Mouse (Mus musculus) heart, postnatal 4 days (tissue): ENCODE measurements around the gene Smim24. TPM values are rescaled to one million over a fixed set of nuclear protein-coding genes. Genes with fewer than 3 reads are reported as not detected.

ENCODE experiments used
- DNase-seq: peaks from one replicate; pipeline ENCODE4 v3.0.0; 2021
- total RNA-seq, 2 experiments: library from RNA; stranded (reverse); gene quantifications; 2 replicates each; pipeline ENCODE4 v1.2.3; 2021

Gene Smim24
- total RNA-seq, 2 experiments from 2014 or later = 1.9 to 2.4 TPM

DNA sequence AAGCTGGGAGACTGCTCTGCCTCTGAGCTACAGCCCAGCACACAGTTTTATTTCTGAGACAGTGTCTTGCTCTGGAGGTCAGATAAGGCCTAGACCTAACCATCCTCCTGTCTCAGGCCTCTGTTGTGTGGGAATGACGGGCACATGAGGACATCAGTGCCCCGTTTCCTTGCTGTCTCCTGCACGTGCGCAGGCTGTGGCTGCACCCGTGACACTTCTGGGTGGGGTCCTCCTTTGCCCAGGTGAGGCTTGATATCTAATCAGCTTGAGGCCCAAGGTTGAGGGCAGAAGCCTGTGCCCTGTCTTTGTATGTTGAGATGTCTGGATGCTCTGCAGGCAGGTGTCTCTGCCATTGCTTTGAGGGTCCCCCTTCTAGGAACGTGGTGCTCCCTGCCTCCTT is 581 bp upstream of the Smim24 start:
- DNase-seq = no peak

DNA sequence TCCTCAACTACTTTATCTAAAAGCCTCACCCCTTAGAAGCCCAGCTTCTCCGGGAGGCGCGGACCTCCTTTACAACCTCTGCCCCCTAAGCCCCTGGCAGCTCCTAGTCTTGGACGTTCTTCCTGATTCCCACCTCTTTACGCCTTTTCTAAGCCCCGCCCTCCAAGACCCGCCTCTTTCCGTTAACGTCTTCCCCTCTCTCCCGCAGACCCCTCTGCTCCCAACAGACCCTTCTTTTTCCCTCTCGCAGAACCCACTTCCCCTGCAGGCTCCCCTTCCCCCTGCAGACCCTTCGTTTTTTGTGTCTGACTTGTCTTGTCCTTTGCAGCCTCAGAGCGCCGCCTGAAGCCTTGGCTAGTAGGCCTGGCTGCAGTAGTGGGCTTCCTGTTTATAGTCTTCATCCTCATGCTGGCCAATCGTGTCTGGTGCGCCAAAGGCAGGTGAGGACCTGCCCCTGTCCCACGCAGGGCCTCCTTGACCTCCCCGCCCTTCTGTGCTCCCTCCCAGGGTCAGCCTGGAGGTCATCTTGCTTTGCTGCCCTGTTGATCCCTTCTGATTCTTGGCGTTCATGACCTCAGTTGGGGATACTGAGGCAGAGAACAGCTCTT is 709 bp downstream of the Smim24 start:
- DNase-seq = no peak

DNA sequence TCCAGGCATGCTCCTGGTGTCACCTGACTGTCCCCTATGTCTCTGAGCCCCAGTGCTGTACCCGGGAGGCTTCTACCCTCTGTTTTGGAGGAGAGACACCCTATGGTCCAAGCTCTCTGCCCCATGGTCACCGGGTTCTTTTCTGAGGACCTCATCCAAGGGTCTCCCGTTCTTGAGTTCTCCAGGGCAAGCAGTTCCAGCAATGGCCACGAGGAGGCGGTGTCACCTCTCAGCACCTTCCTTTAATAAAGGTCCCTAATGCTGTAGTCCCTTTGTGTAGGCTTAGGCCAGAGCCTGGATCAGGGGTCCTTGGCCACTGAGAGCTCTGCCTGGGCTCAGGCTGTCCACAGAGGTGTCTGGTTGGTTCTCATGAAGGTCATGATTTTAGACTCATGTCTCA is 2.3 kb downstream of the Smim24 start:
- peak; percentile 88 for DNase-seq

DNA sequence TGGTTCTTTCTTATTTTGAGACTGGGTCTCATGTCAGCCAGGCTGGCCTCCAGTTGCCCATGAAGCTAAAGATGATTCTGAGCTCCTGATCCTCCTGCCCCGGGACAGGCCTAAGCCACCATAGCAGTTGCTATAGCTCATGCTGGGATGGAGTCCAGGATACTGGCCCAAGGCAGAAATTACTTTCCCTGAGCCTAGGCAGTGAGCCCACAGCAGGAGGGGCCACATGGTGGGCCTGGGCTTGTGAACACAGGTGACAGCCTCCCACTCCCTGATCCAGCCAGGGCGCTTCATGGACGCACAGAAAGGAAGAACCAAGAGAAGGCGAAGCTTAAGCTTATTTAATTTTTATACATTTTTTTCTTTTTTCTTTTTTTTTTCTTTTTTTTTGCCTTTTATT is 3.0 kb downstream of the Smim24 start:
- no peak for DNase-seq

DNA sequence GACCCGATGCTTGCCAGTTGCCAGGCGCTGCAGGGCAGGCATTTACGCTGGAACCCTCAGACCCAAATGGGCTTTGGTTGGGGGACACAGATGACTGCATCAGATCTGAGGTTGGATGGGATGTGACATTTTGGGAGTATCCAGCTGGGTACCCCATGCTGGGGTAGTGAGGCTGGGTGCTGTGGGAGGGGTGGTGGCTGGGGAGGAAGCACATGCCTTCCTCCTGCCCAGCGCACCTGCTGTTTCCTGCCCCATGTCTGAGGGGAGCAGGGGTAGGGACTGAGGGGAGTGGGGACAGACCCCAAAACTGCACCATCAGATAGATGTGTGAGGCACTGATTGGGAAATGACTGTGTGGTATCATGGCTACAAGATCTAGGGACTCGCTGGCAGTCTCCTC is 3.9 kb downstream of the Smim24 start:
- DNase-seq = no peak

DNA sequence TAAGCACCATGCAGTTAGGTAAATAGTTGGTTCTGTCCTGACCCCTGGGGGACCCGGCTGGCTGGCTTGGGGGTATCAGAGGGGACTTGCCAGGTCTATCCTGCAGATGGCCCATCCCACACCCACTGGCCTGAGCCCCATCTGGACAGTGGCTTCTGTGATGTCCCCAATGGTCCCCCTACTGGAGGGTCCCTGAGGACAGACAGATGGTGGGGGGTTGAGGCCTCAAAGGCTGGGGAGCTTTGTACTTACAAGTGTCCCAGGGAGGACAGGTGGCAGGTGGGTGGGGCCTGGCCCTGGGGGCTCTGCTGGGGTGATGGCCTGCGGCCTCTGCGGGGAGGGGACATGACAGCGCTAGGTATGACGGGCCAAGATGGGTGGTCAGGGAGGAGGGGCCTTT is 6.4 kb downstream of the Smim24 start:
- DNase-seq = no peak

DNA sequence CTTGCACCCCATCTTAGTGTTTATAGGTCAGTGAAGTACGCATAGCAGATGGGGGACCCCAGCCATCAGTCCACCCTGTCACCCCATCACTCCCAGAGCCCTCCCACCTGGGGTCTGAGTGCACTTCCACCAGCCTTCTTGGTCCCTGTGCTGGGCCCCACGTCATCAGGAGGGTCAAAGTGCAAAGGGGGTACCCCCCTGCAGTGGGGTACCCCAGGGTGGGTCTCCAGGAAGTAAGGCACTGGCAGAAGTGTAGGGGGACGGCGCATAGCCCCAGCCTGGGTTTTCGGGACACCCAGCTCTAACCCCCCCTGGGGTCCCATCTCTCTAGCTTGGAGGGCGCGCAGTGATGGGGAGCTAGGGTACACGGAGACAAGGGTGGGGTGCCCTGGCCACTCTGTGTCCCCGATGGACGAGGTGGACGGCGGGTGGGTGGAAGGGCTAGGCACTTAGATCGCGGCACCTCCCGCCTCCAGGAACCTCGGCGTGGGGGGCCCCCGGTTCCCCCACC is 7.0 kb downstream of the Smim24 start:
- no peak for DNase-seq

DNA sequence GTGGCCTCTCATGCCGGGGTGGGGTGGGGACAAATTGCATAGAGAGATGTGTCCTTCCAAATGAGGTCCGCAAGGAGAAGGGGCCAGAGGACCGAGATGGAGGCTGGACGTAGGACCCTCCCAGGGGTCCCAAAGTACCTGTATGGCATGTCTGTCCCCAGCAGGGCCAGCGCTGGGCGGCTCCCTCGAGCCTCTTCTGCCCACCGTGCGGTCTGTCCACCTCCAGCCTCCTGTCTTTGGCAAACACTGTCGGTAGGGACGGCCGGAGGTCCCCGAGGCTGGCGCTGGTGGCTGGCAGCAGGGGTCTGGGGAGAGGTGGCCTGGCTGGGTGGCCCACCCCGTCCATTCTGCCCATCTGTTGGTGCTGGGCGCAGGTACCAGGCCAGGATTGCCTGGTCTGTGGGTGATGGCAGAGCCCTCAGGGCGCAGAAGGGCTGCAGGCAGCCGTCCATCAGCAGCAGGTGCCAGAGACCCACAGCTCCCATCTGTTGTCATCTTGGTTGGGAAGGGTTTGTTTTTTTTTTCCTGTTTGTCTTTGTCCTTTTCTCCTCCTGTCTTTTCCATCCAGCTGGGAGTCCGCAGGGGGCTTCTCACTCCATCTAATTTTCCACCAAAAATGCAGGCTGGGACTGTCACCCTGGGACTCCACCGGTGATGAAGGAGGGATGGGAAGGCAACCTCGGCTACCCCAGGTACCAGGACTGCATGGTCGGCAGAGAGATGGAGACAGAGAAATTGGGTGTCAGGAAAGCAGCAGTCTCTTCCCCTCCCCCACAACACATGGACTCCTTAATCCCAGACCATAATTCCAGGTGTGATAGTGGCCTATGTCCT is 7.7 kb downstream of the Smim24 start:
- DNase-seq = no peak

DNA sequence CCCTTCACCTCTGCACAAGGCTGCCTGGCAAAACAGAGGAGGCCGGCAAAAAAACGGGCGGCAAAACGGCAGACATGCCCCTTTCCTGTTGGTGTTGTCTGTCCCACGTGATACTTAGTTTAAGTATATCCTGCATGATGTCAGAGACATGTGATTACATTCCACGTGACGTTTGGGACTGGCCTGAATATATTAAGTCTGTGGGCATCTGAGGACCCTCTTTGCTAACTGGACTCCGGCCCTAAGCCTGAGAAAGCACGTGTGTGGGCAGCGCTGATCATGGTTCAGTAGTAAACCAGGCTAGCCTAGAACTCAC is 8.3 kb downstream of the Smim24 start:
- DNase-seq = no peak

DNA sequence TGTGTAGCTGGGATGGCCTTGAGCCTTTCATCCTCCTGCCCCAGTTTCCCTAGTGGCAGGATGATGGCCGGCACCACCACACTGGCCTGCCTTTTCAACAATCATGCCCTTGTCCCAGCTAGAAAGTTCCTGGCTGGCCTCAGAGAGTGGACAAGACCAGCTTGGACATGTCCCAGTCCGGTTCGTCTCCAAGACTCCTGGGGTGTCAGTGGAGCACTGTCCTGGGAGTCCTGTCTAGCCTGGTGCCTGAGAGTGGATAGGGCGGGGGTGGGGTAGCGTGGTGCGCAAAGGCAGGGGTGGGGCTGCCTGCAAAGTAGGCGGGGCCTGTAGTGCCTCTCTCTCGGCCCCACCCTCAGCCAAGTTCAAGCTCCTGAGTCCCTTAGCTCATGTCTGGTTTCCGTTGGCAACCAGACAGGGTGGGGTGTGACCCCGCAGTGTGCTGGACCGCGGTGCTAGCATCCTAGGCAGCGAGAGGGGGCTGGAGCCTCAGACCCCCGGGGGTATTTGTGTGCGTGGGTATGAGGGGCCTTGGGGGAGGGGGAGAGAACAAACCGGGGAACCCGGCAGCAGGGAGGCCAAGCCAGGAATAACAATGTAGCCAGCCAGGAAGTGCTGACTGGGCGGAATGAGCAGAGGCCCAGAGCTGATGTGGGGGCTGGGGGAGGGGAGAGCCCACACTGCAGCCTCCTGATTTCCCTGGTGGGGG is 8.8 kb downstream of the Smim24 start:
- DNase-seq = peak; percentile 83

DNA sequence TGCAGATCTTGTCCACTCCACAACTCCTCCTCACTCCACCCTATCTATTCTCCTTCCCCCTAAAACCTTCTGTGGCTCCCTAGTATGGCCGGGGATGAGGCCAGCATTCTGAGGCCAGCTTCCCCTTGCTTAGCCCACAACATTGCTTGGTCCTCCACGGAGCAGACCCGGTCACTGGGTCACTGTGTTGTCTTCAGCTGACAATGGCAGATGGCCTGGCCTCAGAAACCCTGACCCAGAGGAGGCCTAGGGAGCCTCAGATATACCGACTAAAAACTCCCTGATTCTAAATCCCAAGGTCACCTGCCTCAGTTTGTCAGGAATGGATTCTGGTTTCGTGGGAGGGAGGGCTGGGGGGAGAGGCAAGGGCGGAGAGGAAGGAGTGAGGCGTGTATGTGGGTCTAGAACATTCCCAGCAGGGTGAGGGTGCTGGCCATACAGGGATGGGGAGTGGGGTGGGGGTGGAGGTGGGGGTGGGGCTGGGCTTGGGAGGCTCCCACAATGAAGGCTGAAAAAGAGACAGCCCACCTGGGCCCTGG is 9.4 kb downstream of the Smim24 start:
- no peak for DNase-seq

DNA sequence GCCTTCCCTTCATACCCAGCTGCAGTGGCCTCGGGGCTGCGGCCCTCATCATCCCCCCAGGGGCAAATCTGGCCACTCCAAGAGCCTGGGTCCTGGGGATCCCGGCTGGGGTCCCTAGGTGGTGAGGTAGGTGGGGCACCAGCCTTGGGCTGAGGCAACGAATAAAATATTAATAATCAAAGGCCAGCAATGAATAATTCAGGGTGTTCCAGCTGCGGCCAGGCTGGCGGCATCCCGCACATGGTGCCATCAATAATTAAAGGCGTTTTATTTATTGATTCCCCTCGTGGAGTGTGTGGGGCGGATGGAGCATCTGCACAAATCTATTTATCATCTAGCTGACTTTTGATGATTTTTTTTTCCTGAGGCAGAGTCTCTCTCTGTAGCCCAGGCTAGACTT is 10.7 kb downstream of the Smim24 start:
- no peak for DNase-seq

DNA sequence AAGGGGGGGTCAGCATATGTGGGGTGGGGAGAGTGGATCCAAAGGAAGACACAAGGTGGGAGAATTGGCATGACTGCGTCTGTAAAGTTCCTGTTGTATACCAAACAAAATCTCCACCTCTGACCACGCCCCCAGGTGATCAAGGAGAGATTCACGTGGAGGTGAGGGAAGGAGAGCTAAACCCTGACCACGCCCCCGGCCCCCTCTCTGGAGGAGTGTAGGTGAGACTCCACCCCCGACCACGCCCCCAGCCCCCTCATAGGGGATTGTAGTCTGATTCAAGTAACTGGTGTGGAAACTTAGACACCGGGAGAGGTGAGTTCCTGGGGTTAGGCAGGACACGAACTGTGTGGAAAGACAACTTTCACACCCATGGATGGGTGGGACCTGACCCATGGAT is 11.2 kb downstream of the Smim24 start:
- DNase-seq = no peak

DNA sequence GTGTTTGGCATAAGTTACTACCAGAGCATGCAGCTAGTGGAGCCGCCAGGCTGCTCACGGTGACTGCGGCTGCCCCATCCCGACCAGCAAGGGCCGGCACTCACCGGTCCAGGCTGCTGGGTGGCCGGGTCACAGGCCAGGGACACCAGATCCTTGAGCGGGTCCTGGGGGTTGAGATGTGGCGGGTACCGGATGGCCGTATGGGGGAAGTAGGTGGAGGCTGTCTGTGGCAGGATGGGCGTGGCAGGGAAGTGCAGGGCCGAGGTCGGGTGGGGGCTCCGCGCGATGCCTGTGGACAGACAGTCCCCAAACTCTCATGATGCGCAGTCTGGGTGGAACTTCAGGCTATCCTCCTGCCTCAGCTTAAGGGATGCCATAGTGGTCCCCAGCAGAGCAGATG is 11.9 kb downstream of the Smim24 start:
- DNase-seq = no peak

DNA sequence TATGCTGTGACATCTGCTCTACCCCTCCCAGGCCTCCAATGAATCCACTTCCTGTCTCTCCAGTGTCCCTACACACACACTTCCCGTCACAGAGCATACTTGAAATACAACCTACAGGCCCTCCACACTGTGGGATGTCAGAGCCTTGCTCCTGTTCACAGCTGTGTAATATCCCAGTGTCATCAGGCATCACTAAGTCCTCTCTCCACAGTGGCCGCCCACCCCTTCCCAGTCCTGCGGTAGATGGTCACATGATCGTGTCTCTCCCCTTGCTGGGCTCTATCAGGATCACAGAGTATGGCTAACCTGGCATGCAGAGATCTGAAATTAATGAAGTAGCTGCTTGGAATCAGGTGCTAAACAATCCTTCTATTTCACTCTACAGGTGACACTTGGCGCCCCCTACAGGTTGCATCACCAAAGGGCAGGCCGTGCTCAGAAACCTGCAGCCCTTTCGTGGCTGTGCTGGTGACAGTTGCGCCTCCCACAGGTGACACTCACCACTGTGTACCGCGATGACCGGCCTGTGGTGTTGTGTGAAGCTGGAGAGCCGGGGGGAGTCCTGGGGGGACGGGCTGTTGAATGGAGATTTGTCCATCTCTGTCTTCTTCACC is 12.8 kb downstream of the Smim24 start:
- peak; percentile 78 for DNase-seq

DNA sequence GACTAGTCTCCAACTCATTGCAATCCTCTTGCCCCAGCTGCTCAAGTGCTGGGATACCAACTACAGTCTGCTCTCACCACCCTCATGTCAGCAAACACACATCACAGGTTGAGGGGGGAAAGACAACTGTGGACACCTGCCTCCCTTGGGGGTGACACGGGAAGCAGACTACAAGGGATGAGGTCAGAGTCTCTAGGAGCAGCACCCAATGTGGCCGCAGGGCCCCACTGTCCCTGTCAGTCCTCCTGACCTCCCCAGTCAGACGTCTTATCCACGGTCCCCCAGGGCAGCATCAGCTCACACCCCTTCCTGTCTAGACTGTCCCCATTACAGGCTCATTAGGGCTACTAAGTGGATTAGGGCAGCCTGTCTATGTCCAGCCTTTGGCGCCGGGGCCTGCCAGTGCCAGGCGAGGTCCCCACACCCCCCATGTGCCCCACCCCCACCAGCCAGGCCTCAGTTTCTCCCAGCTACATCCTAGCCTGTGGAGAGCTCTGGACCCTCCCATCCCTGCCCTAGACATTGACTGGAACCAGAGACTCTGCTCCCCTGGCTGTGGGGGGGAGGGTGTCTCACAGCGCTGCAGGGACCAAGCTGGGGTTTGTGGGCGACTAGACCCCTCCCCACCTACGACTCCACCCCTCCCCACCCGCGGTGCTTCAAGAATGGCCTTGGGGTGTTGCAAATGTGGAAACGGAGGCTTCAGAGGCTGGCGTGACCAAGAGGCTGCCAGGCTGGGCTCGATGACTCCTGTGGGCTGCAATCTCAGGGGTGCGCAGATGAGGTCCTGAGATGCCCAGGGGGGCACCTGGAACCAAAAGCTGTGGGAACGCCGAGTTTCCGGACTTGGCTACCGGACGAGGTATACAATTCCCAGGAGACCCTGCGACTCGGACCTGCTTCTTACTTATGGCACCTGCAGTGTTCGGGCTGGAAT is 13.9 kb downstream of the Smim24 start:
- DNase-seq = no peak

DNA sequence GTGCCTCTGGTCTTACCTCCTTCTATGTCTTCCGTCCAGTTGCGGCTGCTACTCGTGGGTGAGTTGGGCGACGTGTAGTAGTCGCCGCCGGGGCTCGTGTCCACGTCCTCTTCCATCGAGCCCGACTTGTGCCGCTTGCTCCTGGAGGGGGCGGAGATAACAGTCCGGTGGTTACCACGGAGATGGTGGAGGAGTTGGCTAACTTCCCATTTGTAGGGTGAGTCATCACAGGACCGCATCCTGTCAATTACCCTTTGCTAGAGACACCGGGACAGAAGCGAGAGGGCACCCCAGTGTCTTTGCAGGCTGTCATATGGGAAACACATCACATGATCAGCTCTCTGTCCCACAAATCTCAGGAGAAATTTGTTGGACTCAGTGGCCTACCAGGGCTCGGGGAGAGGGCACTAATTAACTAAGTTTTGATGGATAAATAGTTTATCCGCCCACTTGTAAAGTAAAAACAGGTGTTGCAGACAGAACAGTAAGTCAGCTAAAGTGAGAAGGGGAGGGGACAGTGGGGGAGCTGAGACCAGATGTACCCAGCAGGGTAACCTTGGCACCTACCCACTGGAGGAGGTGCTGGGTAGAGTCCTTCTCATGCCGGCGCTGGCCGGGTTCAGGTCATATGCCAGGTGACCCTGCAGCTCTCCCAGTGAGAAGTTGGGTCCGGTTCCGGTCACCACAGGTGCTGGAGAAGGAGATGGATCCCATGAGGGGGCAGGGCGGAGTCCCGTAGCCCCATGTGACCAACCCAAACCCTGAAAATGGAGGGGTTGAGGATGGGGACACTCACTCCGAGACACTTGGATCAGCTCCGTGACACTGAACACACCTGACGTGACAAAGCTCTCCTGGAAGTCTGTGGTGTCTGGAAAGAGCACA is 14.9 kb downstream of the Smim24 start:
- peak; percentile 86 for DNase-seq

DNA sequence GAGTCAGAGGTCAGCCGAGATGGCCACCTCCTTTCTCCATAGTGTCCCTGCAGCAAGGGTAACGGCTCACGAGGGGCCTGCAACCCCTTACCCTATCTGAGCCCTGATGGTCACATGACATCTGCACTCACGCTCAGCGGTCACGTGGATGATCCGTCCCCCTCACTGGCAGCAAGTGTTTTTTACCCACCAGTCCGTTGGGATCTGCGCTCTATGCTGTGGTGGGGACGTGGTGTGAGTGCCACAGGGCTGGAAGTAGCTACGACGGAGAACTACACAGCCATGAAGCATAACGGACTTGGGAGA is 15.5 kb downstream of the Smim24 start:
- DNase-seq = no peak

DNA sequence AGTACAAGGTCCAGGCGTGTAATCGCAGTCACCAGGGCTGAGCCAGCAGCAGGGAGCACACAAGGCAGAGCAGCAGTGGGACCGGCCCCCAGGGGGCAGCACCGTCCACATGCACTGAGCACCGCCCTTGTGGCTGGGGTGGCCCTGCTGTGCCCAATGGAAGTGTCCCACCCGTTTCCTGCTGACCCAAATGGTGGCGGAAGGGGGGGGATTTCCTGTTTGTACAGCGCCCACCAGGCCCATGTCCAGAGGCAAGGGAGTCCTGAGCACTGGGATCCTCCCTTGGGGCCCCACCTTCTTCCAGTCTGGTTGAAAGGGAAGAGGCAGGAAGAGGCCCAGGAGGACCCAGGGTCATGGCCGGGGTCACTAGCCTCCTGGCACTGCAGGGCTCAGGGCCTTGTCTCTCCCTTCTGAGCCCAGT is 16.0 kb downstream of the Smim24 start:
- DNase-seq = peak; percentile 90

DNA sequence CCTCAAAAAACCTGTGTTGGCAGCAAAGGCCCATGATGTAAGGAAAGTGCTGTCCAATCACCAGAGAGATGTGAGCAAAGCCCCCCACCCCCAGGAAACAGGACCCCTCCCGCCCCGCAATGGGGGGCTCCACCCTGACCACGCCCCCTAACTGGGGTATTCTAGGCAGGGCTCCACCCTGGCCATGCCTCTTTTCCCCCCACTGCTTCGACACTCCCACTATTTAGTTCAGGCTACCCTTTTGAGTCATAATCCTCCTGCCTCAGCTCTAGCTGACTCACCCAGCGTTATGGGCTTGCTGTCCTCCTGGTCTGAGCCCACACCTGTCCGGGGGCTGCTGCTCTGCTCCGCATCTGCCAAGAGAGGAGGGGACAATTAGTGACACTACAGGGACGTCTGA is 16.5 kb downstream of the Smim24 start:
- no peak for DNase-seq

DNA sequence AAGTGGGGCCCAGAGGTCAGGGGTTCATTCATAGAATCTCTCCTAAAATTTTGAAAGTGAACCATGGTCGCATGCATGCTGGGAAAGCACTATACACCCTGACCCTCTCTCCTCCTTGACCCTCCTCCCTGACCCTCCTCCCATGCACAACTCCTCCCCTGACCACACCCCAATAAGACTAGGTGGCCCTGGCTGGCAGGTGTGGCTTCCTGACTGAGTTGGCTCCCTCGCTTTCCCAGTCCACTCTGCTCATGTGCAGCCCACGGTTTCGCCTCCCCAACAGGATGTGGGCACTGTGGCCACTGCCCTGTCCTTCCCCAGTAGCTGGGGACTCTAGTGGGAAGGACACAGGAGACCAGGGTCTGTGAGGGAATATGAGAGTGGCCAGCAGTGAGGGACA is 17.5 kb downstream of the Smim24 start:
- no peak for DNase-seq
